Mouse (Mus musculus) forelimb bud, embryonic 11.5 days (tissue): ENCODE measurements around the gene Syce2.
"Not testable (repeated sequence)": the region's sequence is repeated elsewhere in the genome, so short reads cannot be mapped to it uniquely, and the experiment has no call there.

Experiments
- DNase-seq: peaks from one replicate; pipeline ENCODE4 v3.0.0-alpha.2; 2012; ENCODE audit warnings: low read depth, low spot score

Gene Syce2

GRCm38 (mm10) chr8:84901752-84902151 lies 29.8 kb downstream of the Syce2 start, which contains the start of gene Klf1:
Gene Klf1 (plus strand): TSS chr8:84901928.
- DNase-seq, result no peak

GRCm38 (mm10) chr8:84902367-84902919 lies 30.5 kb downstream of the Syce2 start:
- DNase-seq, result no peak

GRCm38 (mm10) chr8:84902920-84903661 lies 31.2 kb downstream of the Syce2 start:
- DNase-seq, result peak; percentile 87

- DNase-seq, result no peak
These were observed 32.4 kb downstream of the Syce2 start for GRCm38 (mm10) chr8:84904351-84904750.

GRCm38 (mm10) chr8:84907037-84907436 lies 35.1 kb downstream of the Syce2 start:
- no peak for DNase-seq

GRCm38 (mm10) chr8:84907493-84907892 lies 35.6 kb downstream of the Syce2 start:
- DNase-seq, result no peak

GRCm38 (mm10) chr8:84907979-84908378 lies 36.1 kb downstream of the Syce2 start:
- not testable (repeated sequence) for DNase-seq

GRCm38 (mm10) chr8:84908421-84909161 lies 36.7 kb downstream of the Syce2 start, which contains the start of gene Dnase2a:
Gene Dnase2a (plus strand): TSS chr8:84908560.
- peak; percentile 94 for DNase-seq

DNA sequence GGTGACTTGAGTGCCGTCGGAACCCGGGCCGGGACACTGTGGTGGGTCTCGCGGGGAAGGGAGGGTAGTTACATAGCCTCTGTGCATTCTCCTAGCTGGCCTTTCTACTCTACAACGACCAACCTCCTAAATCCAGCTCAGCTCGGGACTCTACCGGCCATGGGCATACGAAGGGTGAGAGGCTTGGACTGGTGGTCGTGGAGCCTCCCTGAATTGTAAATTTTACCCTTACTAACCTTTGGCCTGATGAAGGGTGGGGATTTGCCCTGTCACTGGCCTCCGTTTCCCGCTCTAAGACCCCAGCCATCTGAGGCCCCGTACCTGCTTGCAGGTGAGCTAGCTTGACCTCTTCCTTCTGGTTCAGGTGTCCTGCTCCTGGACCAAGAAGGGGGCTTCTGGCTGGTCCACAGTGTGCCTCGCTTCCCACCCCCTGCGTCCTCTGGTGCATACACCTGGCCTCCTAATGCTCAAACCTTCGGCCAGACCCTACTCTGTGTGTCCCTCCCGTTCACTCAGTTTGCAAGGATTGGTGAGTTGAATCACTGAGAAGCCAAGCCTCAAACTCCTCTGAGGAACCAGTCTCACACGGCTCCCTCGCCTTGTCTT lies 37.4 kb downstream of the Syce2 start:
- no peak for DNase-seq

DNA sequence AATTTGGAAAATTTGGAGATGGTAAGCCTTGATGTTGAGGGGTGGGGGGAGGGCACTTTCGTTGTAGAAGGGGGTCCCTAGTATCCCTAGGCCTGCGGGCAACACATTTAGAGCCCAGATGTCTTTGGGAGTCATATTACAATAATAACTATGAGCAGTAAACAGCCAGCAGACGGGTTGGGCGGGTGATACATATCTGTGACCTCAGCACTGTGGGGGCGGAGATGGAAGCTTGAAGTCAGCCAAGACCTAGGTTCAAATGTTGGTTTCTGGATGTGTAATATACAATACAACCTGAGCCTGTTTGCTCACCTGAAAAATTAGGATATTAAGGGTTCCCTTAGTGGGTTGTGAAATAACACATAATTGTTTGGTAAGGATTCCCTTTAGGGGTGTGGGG lies 38.0 kb downstream of the Syce2 start:
- no peak for DNase-seq

DNA sequence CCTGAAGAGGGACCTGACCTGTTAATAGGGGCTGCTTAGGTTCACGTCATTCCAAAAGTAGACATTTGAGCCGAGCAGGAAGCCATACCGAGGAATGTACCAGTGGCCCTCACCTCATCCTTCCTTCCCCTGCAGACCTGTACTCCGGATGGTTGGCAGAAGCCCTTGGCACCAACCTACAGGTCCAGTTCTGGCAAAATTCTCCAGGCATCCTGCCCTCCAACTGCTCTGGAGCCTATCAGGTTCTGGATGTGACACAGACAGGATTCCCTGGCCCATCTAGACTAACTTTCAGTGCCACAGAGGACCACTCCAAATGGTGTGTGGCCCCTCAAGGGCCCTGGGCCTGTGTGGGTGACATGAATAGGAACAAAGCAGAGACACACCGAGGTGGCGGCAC lies 38.6 kb downstream of the Syce2 start:
- DNase-seq, result no peak

DNA sequence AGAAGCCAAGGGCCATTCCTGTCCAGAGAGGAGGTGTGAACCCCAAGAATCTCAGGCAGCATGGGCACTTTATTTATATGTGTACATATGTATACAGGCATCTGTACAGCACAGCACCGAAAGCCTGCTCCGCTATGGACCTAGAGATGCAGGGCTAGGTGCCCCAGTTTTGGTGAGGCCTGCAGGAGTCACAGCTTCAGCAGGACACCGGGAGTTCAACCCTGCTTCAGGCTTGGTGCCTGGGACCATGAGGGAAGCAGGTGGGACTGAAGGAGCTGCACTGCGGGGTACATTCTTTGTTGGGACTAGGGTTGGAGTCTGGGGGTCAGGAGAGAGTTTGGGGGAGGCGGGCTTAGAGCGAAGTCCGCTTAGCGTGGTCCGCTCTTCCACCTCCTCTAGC lies 39.9 kb downstream of the Syce2 start:
- no peak for DNase-seq

- DNase-seq, result no peak
These were observed 40.5 kb downstream of the Syce2 start for GRCm38 (mm10) chr8:84912391-84912790.

- DNase-seq, result peak; percentile 67
These were observed 41.1 kb downstream of the Syce2 start for GRCm38 (mm10) chr8:84912895-84913501.

GRCm38 (mm10) chr8:84913502-84913900 lies 41.6 kb downstream of the Syce2 start:
- no peak for DNase-seq

- no peak for DNase-seq
These were observed 42.0 kb downstream of the Syce2 start for GRCm38 (mm10) chr8:84913960-84914359.

DNA sequence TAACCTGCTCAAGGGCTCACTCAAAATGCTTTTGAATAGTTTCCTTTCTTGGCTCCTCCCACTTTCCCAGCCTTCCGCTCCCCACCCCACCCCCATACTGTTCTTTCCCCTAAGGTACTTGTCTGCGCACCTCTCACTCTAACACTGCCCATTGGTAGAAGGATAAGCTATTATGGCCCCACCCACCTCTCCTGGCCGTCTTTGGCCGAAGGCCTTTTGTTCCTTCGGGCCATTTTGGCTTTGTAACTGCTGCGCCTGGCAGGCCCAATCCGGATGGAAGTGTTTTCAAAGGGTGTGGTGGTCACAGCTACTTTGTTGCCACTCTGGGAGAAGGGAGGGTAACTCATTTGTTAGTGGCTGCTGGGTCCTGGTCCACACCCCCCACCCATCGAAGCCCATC lies 43.4 kb downstream of the Syce2 start:
- no peak for DNase-seq

DNA sequence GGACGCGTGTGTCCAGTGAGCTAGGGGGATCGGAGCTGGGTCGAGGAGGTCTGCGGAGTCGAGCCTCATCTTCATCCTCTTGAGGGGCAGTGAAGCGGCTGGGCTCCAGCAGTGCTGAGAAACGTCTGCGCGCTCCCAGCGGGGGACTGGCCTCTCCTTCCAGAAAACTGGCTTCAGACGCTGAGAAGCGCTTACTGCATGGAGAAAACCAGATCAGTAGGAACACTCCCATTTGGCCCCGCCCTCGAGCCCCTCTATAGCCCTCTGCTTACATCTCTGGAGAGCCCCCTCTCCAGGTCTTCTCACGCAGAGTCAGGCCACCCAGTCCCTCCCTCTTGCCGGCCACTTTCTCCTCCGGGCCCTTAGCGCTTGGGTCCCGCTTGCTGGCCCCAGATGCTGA lies 45.9 kb downstream of the Syce2 start:
- DNase-seq, result no peak

- DNase-seq, result no peak
These were observed 46.7 kb downstream of the Syce2 start for GRCm38 (mm10) chr8:84918646-84919045.

- DNase-seq, result no peak
These were observed 49.7 kb downstream of the Syce2 start for GRCm38 (mm10) chr8:84921596-84921995.

GRCm38 (mm10) chr8:84925557-84925956 lies 53.6 kb downstream of the Syce2 start:
- DNase-seq, result no peak

DNA sequence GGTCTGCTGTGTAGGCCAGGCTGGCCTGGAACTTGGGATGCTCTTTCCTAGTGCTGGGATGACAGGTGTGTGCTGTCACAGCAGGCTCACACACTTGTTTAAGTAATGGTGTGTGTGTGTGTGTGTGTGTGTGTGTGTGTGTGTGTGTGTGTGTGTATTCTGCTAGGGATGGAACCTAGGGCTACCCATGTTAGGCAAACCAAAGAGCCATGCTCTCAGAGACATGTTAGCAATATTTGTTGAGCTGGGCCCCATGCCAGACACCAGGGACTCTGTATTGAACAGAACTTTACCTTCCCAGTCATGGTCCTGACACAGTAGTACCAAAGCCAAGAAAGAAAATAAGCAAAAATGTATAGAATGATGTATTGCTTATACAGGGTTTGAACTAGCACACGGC lies 55.6 kb downstream of the Syce2 start:
- no peak for DNase-seq
